ENCODE assay signal across 8 mouse cellular contexts in the genomic region with DNA sequence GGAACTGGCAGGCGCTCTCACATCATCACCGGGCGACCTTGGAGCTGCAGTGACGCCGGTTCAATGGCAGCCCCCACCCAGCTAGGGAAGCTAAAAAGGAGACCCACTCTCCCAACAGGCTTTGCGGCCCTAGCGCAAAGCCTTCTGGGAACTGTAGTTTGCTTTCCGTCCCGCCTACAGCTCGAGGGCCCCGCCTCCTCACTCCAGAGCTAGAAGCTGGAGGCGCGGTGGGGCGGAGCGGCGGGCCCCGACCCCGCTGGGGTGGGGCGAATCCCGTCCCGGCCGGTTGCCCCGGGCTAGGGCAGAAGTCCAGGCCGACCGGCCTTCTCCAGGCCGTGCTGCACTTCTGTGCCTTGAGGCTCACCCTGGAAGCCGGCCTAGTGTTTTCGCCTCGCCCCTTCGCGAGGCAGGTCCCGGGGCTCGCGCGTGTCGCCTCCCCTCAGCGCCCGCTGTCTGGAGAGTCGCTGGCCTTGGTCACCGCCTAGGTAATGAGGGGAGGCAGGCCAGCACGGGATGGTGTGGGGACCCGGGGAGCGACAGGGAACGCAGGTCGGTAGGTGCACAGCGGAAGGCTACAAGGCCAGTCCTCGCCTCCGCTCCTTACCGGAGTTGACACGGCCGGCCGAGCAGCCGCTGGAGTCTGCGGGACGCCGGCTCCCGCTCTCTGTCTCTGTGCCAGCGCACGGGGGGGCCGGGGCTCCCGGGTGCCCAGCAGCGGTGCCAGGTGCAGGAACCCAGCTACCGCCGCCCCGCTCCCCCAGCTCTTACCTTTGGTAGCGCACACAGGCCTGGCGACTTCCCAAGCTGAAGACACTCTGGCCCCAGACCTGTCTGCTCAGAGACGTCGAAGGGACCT. TPM values are rescaled to one million over a fixed set of nuclear protein-coding genes. Genes with fewer than 3 reads are reported as not detected.
A peak's percentile ranks its signal among the peaks of the same experiment; 100 is the strongest.
DNase-seq lines count a peak whose midpoint lies in the region; ATAC-seq lines count a peak whose summit lies in the region.

A gene (minus strand): TSS at position 65 of the 856 bp plus-strand sequence.
A gene (plus strand): TSS at position 157 of the 856 bp plus-strand sequence.

- H3K4me1 ChIP-seq in brown adipose tissue, adult 24 weeks (ENCODE audit: control insufficient read depth, insufficient read depth, insufficient read length, low read length), result peaks cover 17% of the 10 kb centered on the region; the same call in 1 of the 2 replicates
- H3K4me1 ChIP-seq in heart, embryonic 14.5 days (ENCODE audit: control insufficient read depth in 2 of 2, insufficient read depth in 2 of 2, low read length in 2 of 2), result peaks cover 9 to 34% of the 10 kb centered on the region in 2 experiments
- peaks cover 57% of the 10 kb centered on the region for H3K4me1 ChIP-seq in liver, embryonic 13.5 days (replicated peaks)
- H3K4me1 ChIP-seq in stomach, embryonic 16.5 days (ENCODE audit: control insufficient read depth, insufficient read depth, low read length), result peaks cover 22% of the 10 kb centered on the region

- H3K9ac ChIP-seq in heart, embryonic 14.5 days (ENCODE audit: low read length), result peak within 1 kb of the TSS; percentile 94
- peak within 1 kb of the TSS; percentile 95 for H3K9ac ChIP-seq in liver, embryonic 13.5 days
- H3K9ac ChIP-seq in stomach, embryonic 16.5 days (ENCODE audit: low read length), result peak within 1 kb of the TSS; percentile 86

- no peaks in the 10 kb centered on the region for H3K27me3 ChIP-seq in heart, embryonic 14.5 days (ENCODE audit: control insufficient read depth, insufficient read depth, low read length)
- H3K27me3 ChIP-seq in liver, embryonic 13.5 days, result no peaks in the 10 kb centered on the region
- H3K27me3 ChIP-seq in stomach, embryonic 16.5 days (ENCODE audit: control insufficient read depth, insufficient read depth, low read length), result no peaks in the 10 kb centered on the region

- H3K4me2 ChIP-seq in heart, embryonic 14.5 days (ENCODE audit: low read length), result peak within 1 kb of the TSS; percentile 77
- H3K4me2 ChIP-seq in liver, embryonic 13.5 days, result peak within 1 kb of the TSS; percentile 80
- H3K4me2 ChIP-seq in stomach, embryonic 16.5 days (ENCODE audit: low read depth, low read length), result peak within 1 kb of the TSS; percentile 90

- ATAC-seq in heart, embryonic 14.5 days (ENCODE audit: insufficient number of reproducible peaks, insufficient read depth, low FRiP score, low read depth), result peak; percentile 96
- ATAC-seq in liver, embryonic 13.5 days (ENCODE audit: low read depth), result peak; percentile 92
- peak; percentile 97 for ATAC-seq in stomach, embryonic 16.5 days (ENCODE audit: insufficient read depth, low FRiP score)

- H3K27ac ChIP-seq in brown adipose tissue, adult 24 weeks (replicated peaks; ENCODE audit: low read depth, low read length), result peak within 1 kb of the TSS; percentile 91
- H3K27ac ChIP-seq in heart, embryonic 14.5 days (replicated peaks in 1 of 2; ENCODE audit: control insufficient read depth in 1 of 2, insufficient read depth in 1 of 2, low read depth in 2 of 2, low read length in 2 of 2), result peak within 1 kb of the TSS; percentile 78 to 93
- peak within 1 kb of the TSS; percentile 90 for H3K27ac ChIP-seq in liver, embryonic 13.5 days
- peak within 1 kb of the TSS; percentile 81 for H3K27ac ChIP-seq in stomach, embryonic 16.5 days (ENCODE audit: low read length)

- H3K4me3 ChIP-seq in brown adipose tissue, adult 24 weeks (ENCODE audit: insufficient read depth, low read depth, low read length), result peak within 1 kb of the TSS; percentile 89
- H3K4me3 ChIP-seq in heart, embryonic 14.5 days (ENCODE audit: control insufficient read depth in 1 of 2, insufficient read depth in 1 of 2, low read depth in 1 of 2, low read length in 2 of 2), result peak within 1 kb of the TSS; percentile 70 to 93
- H3K4me3 ChIP-seq in liver, embryonic 13.5 days (replicated peaks), result peak within 1 kb of the TSS; percentile 83
- H3K4me3 ChIP-seq in stomach, embryonic 16.5 days (replicated peaks; ENCODE audit: low read length), result peak within 1 kb of the TSS; percentile 97

- no peaks in the 10 kb centered on the region for H3K9me3 ChIP-seq in heart, embryonic 14.5 days (ENCODE audit: control insufficient read depth, low read length)
- H3K9me3 ChIP-seq in liver, embryonic 13.5 days (replicated peaks), result no peaks in the 10 kb centered on the region
- no peaks in the 10 kb centered on the region for H3K9me3 ChIP-seq in stomach, embryonic 16.5 days (replicated peaks; ENCODE audit: control insufficient read depth, low read length)

- peak; percentile 96 for DNase-seq in CD4-positive, CD25-positive, alpha-beta regulatory T cell, adult 2 months (ENCODE audit: low read depth, low spot score)
- peak; percentile 89 for DNase-seq in fibroblast of lung, adult 2 months (ENCODE audit: low read depth)
- peak; percentile 98 for DNase-seq in kidney, postnatal 14 days
- peak; percentile 93 for DNase-seq in liver, embryonic 13.5 days
- DNase-seq in neural tube, embryonic 10.5 days (ENCODE audit: extremely low spot score, low spot score), result peak; percentile 91

- under 1% methylated on average over 69 of the region's 69 CpGs for WGBS in heart, embryonic 14.5 days
- WGBS in liver, embryonic 13.5 days (ENCODE audit: insufficient replicate concordance), result under 1% methylated on average over 63 of the region's 69 CpGs
- under 1% methylated on average over 65 of the region's 69 CpGs for WGBS in stomach, embryonic 16.5 days

- H3K36me3 ChIP-seq in heart, embryonic 14.5 days (ENCODE audit: control insufficient read depth, insufficient read depth, low read length), result 0 out of 2 replicates have a peak, but pooled peaks cover 6% of the 10 kb centered on the region
- H3K36me3 ChIP-seq in liver, embryonic 13.5 days, result peaks cover 40% of the 10 kb centered on the region
- H3K36me3 ChIP-seq in stomach, embryonic 16.5 days (ENCODE audit: control insufficient read depth, insufficient read depth, low read length), result no peaks in the 10 kb centered on the region

RNA-seq across cellular contexts. Expression of the first gene that starts in this region (rescaled TPM):
- 24.9 and 35.7 TPM in 2 replicates for polyA plus RNA-seq in brown adipose tissue, adult 24 weeks (2012; ENCODE audit: insufficient read depth, insufficient read length, missing spikeins)
- 29.6 and 32.6 TPM in 2 replicates for polyA plus RNA-seq in heart, embryonic 14.5 days (2014; fragmentation: Nextera tagmentation; extraction: Ambion mirVana)
- polyA plus RNA-seq in liver, embryonic 13.5 days (2015; fragmentation: Nextera tagmentation; extraction: Ambion mirVana), result 41.5 and 58.7 TPM in 2 replicates
- 17.5 and 17.6 TPM in 2 replicates for polyA plus RNA-seq in stomach, embryonic 16.5 days (2015; fragmentation: Nextera tagmentation; extraction: Ambion mirVana)

RNA-seq across cellular contexts. Expression of the second gene that starts in this region (rescaled TPM):
- polyA plus RNA-seq in brown adipose tissue, adult 24 weeks (2012; ENCODE audit: insufficient read depth, insufficient read length, missing spikeins), result 53.2 and 63.6 TPM in 2 replicates
- polyA plus RNA-seq in heart, embryonic 14.5 days (2014; fragmentation: Nextera tagmentation; extraction: Ambion mirVana), result 29.1 and 33.9 TPM in 2 replicates
- polyA plus RNA-seq in liver, embryonic 13.5 days (2015; fragmentation: Nextera tagmentation; extraction: Ambion mirVana), result 41.0 and 44.8 TPM in 2 replicates
- polyA plus RNA-seq in stomach, embryonic 16.5 days (2015; fragmentation: Nextera tagmentation; extraction: Ambion mirVana), result 23.3 and 26.6 TPM in 2 replicates

Comparison
In these comparisons a context has a peak if more than half of its experiments do, and no peak if none do; other contexts are left out.
1. Peak in every context shown above with its lines: DNase-seq, ATAC-seq, H3K4me3 ChIP-seq and H3K27ac ChIP-seq.